Mouse (Mus musculus): ENCODE results near the gene Pappa2. TPM values are rescaled to one million over a fixed set of nuclear protein-coding genes. Genes with fewer than 3 reads are reported as not detected.

Pappa2 gene
- polyA plus RNA-seq, 1 experiment, result not detected

DNA sequence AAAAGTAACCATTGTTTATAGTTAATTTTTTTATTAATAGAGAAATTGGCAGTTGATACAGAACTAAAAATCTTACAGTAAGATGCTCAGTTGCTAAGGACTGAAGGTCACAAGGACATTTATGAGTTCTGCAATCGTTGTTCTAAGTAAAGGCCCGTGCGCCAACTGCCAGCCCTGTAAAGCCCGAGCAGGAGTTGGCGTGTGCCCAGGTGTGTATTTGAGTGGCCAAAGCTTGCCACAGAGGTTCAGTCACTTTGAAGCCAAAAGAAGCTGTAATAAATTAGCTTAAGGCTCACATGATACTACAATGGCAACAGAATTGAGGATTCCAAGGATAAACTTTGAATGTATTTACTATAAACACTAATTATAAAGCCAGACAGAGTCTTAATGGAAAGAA, 204.8 kb downstream of the Pappa2 start:
- no peak overlapping the region for H3K27ac ChIP-seq (ENCODE audit: insufficient read depth, low read depth, low read length)
- no peaks in the 10 kb centered on the region for H3K4me1 ChIP-seq (ENCODE audit: control insufficient read depth, insufficient read depth, low read length)
- TF ChIP-seq CTCF (IDR thresholded peaks at IDR 0.05; ENCODE audit: low read depth, low read length), result no peak
- TF ChIP-seq POLR2A (IDR thresholded peaks at IDR 0.05; ENCODE audit: borderline replicate concordance, low read depth, low read length), result no peak
- H3K4me3 ChIP-seq (ENCODE audit: insufficient read depth, low read length), result no peak overlapping the region

DNA sequence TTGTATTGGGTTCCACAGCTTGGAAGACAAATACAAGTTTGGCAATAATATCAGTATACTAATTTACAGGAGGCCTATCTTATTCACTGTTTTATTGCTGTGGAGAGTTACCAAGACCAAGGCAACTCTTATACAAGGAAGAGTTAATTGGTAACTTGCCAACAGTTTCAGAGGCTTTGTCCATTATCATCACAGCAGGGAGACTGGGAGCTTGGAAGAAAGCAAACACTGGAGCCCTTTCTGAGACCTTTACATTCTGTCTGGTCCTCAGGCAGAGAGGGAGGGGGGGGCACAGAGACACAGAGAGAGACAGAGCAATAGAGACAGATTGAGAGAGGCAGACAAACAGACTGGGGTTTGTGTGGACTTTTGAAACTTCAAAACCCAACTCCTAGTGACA, 207.2 kb downstream of the Pappa2 start:
- Histone ChIP-seq H3K27ac (ENCODE audit: insufficient read depth, low read depth, low read length) (no peak overlapping the region), H3K4me1 (ENCODE audit: control insufficient read depth, insufficient read depth, low read length) (no peaks in the 10 kb centered on the region), H3K4me3 (ENCODE audit: insufficient read depth, low read length) (no peak overlapping the region)
- TF ChIP-seq POLR2A (IDR thresholded peaks at IDR 0.05; ENCODE audit: borderline replicate concordance, low read depth, low read length) (no peak), CTCF (IDR thresholded peaks at IDR 0.05; ENCODE audit: low read depth, low read length) (no peak)

DNA sequence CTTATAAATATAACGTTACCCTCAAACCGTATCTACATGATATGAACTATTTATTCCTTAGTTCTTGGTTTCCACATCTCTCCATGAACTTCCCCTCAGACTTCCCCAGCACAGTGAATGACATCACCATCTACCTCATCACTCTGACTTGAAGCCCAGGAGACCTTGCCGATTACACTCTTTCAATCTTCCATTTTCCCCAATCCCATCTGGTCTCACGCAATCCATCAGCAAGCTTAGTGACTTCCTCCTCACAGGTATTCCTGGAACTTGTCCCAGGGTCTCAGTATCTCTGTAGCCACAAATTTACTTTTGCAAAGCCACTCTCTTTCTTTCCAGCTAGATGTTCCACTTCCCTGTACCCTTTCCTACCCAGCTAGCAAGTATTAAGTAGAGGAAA, 209.5 kb downstream of the Pappa2 start:
- TF ChIP-seq CTCF (IDR thresholded peaks at IDR 0.05; ENCODE audit: low read depth, low read length) (no peak), POLR2A (IDR thresholded peaks at IDR 0.05; ENCODE audit: borderline replicate concordance, low read depth, low read length) (no peak)
- no peak overlapping the region for H3K4me3 ChIP-seq (ENCODE audit: insufficient read depth, low read length)
- no peaks in the 10 kb centered on the region for H3K4me1 ChIP-seq (ENCODE audit: control insufficient read depth, insufficient read depth, low read length)
- no peak overlapping the region for H3K27ac ChIP-seq (ENCODE audit: insufficient read depth, low read depth, low read length)

DNA sequence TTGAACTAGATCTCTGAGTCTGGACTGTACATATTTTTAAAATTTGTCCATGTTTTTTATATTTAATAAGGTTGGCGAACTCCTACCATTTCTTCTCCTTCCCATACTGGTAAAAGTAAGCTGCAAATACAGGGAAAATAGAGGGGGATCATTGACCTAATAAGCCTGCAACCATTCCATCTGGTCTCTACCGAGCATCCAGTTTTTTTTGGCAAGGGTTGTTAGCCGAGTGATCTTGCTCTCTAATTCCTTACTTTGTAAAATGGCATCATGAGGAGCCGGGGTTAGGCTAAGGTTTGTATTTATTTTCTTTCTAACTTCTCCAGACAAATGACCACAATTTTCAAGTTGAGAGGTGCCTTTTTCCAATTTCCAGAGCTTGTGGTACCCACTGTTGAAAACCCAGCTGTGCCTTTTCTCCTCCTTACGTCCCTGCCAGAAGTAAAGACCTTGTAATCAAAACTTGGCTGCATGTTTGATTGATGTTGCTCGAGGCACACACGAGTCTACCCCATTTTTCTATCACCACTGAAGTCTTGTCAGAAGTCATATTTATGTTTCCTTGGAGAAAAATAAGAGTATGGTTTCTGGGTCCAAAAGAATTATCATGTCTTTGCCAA, 210.1 kb downstream of the Pappa2 start:
- no peak for TF ChIP-seq CTCF (IDR thresholded peaks at IDR 0.05; ENCODE audit: low read depth, low read length)
- no peak for TF ChIP-seq POLR2A (IDR thresholded peaks at IDR 0.05; ENCODE audit: borderline replicate concordance, low read depth, low read length)
- Histone ChIP-seq H3K27ac (ENCODE audit: insufficient read depth, low read depth, low read length) (no peak overlapping the region), H3K4me1 (ENCODE audit: control insufficient read depth, insufficient read depth, low read length) (no peaks in the 10 kb centered on the region), H3K4me3 (ENCODE audit: insufficient read depth, low read length) (no peak overlapping the region)

DNA sequence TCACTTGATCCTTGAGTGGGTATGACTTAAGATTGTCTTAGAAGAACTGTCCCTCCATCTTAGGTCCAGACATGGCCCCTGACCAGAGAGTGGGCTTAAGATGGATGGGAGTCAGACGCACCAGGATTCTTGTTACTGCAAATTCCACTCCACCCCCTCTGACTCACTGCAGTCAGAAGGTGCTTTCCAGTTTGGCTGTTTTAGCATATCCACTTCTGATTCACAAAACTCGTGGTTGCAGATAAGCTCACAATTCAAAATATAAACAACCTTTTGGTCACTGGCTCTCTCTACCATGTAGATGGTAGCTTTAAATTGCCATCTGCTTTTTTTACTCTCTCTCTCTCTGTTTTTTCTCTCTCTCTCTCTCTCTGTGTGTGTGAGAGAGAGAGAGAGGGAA, 214.4 kb downstream of the Pappa2 start:
- H3K4me1 ChIP-seq (ENCODE audit: control insufficient read depth, insufficient read depth, low read length), result no peaks in the 10 kb centered on the region
- TF ChIP-seq CTCF (IDR thresholded peaks at IDR 0.05; ENCODE audit: low read depth, low read length) (no peak), POLR2A (IDR thresholded peaks at IDR 0.05; ENCODE audit: borderline replicate concordance, low read depth, low read length) (no peak)

DNA sequence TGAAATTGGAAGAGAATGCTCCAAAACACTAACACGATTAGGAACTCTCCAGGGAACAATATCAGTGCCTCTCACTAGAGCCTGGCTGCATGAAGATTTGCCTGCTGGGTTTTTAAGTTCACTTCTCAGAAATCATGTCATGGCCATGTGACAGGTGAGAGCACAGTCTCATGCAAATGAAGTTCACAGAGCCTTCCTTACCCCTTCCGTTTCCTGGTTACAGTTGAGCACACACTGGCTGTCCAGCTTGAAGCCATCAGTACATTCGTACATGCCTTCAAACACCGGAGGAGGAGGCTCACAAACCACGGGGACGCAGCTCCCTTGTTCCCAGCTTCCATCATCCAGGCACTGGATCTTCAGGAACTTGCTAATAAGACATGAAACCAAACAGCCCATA, 215.6 kb downstream of the Pappa2 start:
- no peak overlapping the region for H3K27ac ChIP-seq (ENCODE audit: insufficient read depth, low read depth, low read length)
- H3K4me1 ChIP-seq (ENCODE audit: control insufficient read depth, insufficient read depth, low read length), result no peaks in the 10 kb centered on the region
- TF ChIP-seq POLR2A (IDR thresholded peaks at IDR 0.05; ENCODE audit: borderline replicate concordance, low read depth, low read length) (no peak), CTCF (IDR thresholded peaks at IDR 0.05; ENCODE audit: low read depth, low read length) (no peak)
- no peak overlapping the region for H3K4me3 ChIP-seq (ENCODE audit: insufficient read depth, low read length)

More for the DNA sequence above, 214.4 kb downstream of the Pappa2 start:
- Histone ChIP-seq H3K27ac (ENCODE audit: insufficient read depth, low read depth, low read length) (no peak overlapping the region), H3K4me3 (ENCODE audit: insufficient read depth, low read length) (no peak overlapping the region)

DNA sequence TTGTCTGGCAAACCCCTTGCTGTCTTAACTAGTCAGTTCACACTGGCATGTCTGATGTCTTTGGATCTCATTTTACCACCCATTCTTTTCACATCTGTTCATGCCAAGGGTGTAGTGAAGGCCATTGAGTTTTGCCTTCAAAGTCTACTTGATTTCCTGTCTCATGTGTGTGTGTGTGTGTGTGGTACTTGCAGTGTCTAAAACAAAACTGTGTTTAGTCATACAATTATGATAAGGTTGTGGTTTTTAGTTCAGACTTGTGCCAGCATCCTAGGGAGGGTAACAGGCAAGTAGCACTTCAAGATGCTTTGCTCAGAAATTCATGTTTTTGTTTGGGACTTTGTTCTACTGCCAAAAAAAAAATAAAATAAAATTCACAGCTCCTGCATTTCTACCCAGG, 216.1 kb downstream of the Pappa2 start:
- H3K4me3 ChIP-seq (ENCODE audit: insufficient read depth, low read length), result no peak overlapping the region
- no peak for TF ChIP-seq CTCF (IDR thresholded peaks at IDR 0.05; ENCODE audit: low read depth, low read length)
- no peak for TF ChIP-seq POLR2A (IDR thresholded peaks at IDR 0.05; ENCODE audit: borderline replicate concordance, low read depth, low read length)
- H3K27ac ChIP-seq (ENCODE audit: insufficient read depth, low read depth, low read length), result no peak overlapping the region
- H3K4me1 ChIP-seq (ENCODE audit: control insufficient read depth, insufficient read depth, low read length), result no peaks in the 10 kb centered on the region

DNA sequence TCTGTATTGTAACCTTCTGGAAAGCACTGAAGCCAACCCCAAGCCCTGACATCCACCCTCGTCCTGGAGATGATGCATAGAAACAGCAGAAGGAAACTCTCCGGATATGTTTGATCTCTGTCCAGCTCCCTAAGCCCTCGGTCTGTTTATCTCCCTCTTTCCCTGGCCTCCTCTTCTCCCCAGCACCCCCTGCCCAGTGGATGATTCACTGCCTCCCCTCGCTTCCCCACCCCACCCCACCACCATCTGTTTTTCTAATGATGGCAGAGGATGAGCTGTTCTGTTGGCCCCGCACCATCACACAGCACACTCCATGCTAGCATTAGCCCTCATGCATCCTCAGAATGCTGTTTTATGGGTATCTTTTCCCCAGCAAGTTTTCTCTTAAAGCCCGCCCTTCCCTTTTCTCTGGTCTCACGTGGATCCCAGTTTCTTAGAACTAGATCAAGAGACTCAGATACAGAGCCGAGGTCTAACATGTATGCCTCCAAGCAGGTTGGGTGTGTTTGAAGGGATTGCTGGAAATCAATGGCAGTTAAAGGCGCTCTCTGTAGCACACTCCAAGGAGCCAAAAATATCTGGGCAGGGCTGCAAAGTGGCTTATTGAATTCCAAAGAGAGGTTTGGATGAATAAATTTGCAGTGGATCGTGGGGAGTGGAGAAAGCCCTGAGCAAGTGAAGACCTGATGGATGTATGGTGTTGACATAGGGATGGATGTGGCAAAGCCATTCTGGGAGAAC, 231.8 kb downstream of the Pappa2 start:
- Histone ChIP-seq H3K4me3 (ENCODE audit: insufficient read depth, low read length) (no peak overlapping the region), H3K4me1 (ENCODE audit: control insufficient read depth, insufficient read depth, low read length) (no peaks in the 10 kb centered on the region), H3K27ac (ENCODE audit: insufficient read depth, low read depth, low read length) (no peak overlapping the region)
- TF ChIP-seq POLR2A (IDR thresholded peaks at IDR 0.05; ENCODE audit: borderline replicate concordance, low read depth, low read length), result no peak
- no peak for TF ChIP-seq CTCF (IDR thresholded peaks at IDR 0.05; ENCODE audit: low read depth, low read length)

DNA sequence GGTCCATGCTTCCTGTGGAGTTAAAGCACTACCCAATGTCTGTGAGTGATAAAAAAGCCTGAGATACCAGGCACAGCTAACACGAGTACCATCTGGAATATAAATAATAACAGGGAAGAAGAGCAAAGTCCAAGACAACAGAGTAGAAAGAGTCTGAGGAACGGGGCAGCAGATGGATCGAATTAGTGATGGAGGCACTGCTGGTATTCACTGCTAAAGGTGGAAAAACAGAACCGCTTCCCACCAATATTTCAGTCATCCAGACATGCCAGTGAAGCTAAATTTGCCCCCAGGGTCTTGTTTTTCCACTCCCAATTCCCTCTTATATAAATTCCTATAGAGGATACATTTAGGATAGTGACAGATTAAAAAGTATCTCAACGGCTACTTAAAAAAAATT, 238.8 kb downstream of the Pappa2 start:
- no peak for TF ChIP-seq POLR2A (IDR thresholded peaks at IDR 0.05; ENCODE audit: borderline replicate concordance, low read depth, low read length)
- no peak for TF ChIP-seq CTCF (IDR thresholded peaks at IDR 0.05; ENCODE audit: low read depth, low read length)

DNA sequence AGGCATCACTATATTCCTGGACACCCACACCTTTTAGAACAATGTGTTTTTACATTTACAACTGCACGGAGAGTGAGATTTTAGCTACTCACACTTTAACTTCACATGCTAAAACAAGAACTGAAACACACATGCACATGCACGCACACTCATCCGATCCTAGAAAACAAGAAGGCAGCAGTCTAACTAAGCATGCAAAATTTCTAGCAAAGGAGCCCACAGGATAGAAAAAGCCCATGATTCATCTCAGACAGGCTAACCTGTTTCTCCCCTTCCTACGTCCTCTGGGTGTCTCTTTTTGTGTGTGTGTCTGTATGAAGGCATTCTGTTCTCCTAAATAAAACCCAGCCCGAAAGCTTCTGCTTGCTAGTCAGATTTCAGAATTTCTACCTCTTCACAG, 239.3 kb downstream of the Pappa2 start:
- TF ChIP-seq POLR2A (IDR thresholded peaks at IDR 0.05; ENCODE audit: borderline replicate concordance, low read depth, low read length), result no peak
- no peak for TF ChIP-seq CTCF (IDR thresholded peaks at IDR 0.05; ENCODE audit: low read depth, low read length)
- H3K4me1 ChIP-seq (ENCODE audit: control insufficient read depth, insufficient read depth, low read length), result no peaks in the 10 kb centered on the region
- no peak overlapping the region for H3K4me3 ChIP-seq (ENCODE audit: insufficient read depth, low read length)
- H3K27ac ChIP-seq (ENCODE audit: insufficient read depth, low read depth, low read length), result no peak overlapping the region

More for the DNA sequence above, 238.8 kb downstream of the Pappa2 start:
- H3K27ac ChIP-seq (ENCODE audit: insufficient read depth, low read depth, low read length), result no peak overlapping the region
- no peaks in the 10 kb centered on the region for H3K4me1 ChIP-seq (ENCODE audit: control insufficient read depth, insufficient read depth, low read length)
- no peak overlapping the region for H3K4me3 ChIP-seq (ENCODE audit: insufficient read depth, low read length)
